Mouse (Mus musculus) effector memory CD4-positive, alpha-beta T cell, adult 5 months (primary cell): Measurements from ENCODE around the gene Rps6. TPM values are rescaled to one million over a fixed set of nuclear protein-coding genes. Genes with fewer than 3 reads are reported as not detected.

Experiments used
- polyA plus RNA-seq: library from polyadenylated mRNA; unstranded; fragments of 100-300 nt; shearing (Covaris generic); gene quantifications from one replicate; pipeline ENCODE4 v1.2.1, GENCODE M21; 2017

Gene Rps6
- 617 TPM for polyA plus RNA-seq

GRCm38 (mm10) chr4:86857113-86858069, at the start of gene Rps6:
TSS of gene Rps6 (minus strand) at chr4:86857412.

DNA sequence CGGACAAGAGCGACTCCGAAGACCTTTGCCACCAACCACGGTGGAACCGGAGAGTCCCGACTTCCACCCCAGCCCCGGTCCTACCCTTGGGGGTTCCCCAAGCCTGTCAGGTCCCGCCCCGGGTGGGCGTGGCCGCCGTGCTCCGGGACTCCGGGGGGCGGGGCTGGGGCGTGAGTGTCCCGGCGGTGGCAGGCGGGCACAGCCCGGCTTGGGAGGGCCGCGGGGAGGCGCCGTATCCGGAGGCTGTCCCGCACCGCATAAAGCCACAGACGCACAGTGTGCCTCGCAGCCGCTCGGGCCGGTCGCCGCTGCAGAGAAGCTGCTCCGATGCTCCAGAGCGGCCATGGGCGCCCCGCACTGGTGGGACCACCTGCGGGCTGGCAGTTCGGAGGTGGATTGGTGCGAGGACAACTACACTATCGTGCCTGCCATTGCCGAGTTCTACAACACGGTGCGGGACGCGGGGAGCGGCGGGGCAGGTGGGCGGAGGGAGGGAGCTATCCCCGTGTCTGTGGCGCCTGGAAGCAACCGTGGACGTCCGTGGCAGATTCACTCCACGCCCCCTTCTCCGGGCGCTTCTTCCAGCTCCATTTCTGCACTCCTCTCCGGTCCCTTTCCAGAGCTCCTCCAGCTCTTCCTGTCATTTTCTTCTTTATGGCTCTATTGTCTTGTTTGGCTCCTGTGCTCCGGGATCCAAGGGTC, 17.1 kb upstream of the Rps6 start, which contains the start of gene Acer2:
Gene Acer2, plus strand, starts transcription at position 251 of the 702 bp plus-strand sequence.

Other genes with a start within 250 kb of the Rps6 start
- 19.0 TPM for gene Haus6, start 245.4 kb downstream of the Rps6 start, polyA plus RNA-seq
- 10.3 TPM for gene Plin2, start 187.4 kb downstream of the Rps6 start, polyA plus RNA-seq
- gene Dennd4c, start 108.9 kb downstream of the Rps6 start, polyA plus RNA-seq: 49.9 TPM
- 6.4 TPM for gene Acer2, start 17.0 kb upstream of the Rps6 start, polyA plus RNA-seq